Mouse (Mus musculus) lung, postnatal 0 days (tissue): Measurements from ENCODE around the gene Tmem168.

ENCODE experiments used
- CTCF ChIP-seq: IDR thresholded peaks from 2 replicates; pipeline ENCODE4 v1.5.1; 2016; ENCODE audit warnings: antibody characterized with exemption, mild to moderate bottlenecking
- EP300 ChIP-seq: IDR thresholded peaks from 2 replicates; pipeline ENCODE4 v1.6.1; 2016; ENCODE audit warnings: antibody characterized with exemption, mild to moderate bottlenecking, control low read depth

GRCm38 (mm10) chr6:13584788-13585187 lies 23.1 kb downstream of the Tmem168 start:
- TF ChIP-seq CTCF (no peak), EP300 (no peak)
